Mouse (Mus musculus) stomach, embryonic 14.5 days (tissue): Measurements from ENCODE around the gene Zfp536. TPM values are rescaled to one million over a fixed set of nuclear protein-coding genes. Genes with fewer than 3 reads are reported as not detected.

Source experiments
- ATAC-seq: fragments of 200-750 bp; cut with Nextera tagmentation; 2 replicates; pipeline ENCODE4 v1.8.0; 2017; ENCODE audit warnings: low read depth, moderate TSS enrichment; ENCODE audit not compliant: insufficient number of reproducible peaks, insufficient read depth, low FRiP score
- H3K27ac ChIP-seq: fragments of 300-500 bp; sonication (generic); 2 replicates; pipeline ENCODE4 v1.5.1; 2014; ENCODE audit warnings: mild to moderate bottlenecking, low read length, moderate library complexity, mixed read lengths
- H3K27me3 ChIP-seq: fragments of 300-500 bp; sonication (generic); 2 replicates; pipeline ENCODE4 v1.6.1; 2014; ENCODE audit warnings: low read length, control low read depth, mixed read lengths; ENCODE audit not compliant: control insufficient read depth, insufficient read depth
- H3K36me3 ChIP-seq: fragments of 300-500 bp; sonication (generic); 2 replicates; pipeline ENCODE4 v1.6.1; 2014; ENCODE audit warnings: mild to moderate bottlenecking, control low read depth, low read length, moderate library complexity, mixed read lengths; ENCODE audit not compliant: control insufficient read depth, insufficient read depth
- H3K4me1 ChIP-seq: fragments of 300-500 bp; sonication (generic); 2 replicates; pipeline ENCODE4 v1.6.1; 2014; ENCODE audit warnings: low read length, control low read depth, mixed read lengths; ENCODE audit not compliant: control insufficient read depth, insufficient read depth
- H3K4me2 ChIP-seq: fragments of 300-500 bp; sonication (generic); replicated peaks from 2 replicates; pipeline ENCODE4 v1.6.1; 2014; ENCODE audit warnings: low read depth, low read length, control low read depth
- H3K4me3 ChIP-seq: fragments of 300-500 bp; sonication (generic); 2 replicates; pipeline ENCODE4 v1.5.1; 2014; ENCODE audit warnings: low read depth, low read length, control low read depth
- H3K9ac ChIP-seq: fragments of 300-500 bp; sonication (generic); replicated peaks from 2 replicates; pipeline ENCODE4 v1.6.1; 2014; ENCODE audit warnings: low read depth, mild to moderate bottlenecking, control low read depth, low read length, moderate library complexity, mixed read lengths
- H3K9me3 ChIP-seq: fragments of 300-500 bp; sonication (generic); 2 replicates; pipeline ENCODE4 v1.6.1; 2016; ENCODE audit warnings: low read depth, low read length, control low read depth; ENCODE audit not compliant: control insufficient read depth
- WGBS: fragments of 180-500 bp; shearing (Covaris S2); extraction: QIAGEN DNeasy Blood & Tissue Kit; methylation state at CpG from one replicate; pipeline ENCODE4 v1.1.7; 2014; 5-methylcytosine and 5-hydroxymethylcytosine counted together
- polyA plus RNA-seq: library from polyadenylated mRNA; unstranded; fragments of >200 nt; fragmentation: Nextera tagmentation; extraction: Ambion mirVana; gene quantifications from 2 replicates; pipeline ENCODE4 v1.2.1, GENCODE M21; 2014

The Zfp536 gene
- polyA plus RNA-seq, 1 experiment from 2014 or later = 24.5 TPM

- no peak overlapping the region for H3K4me3 ChIP-seq
- H3K4me2 ChIP-seq = no peak overlapping the region
- ATAC-seq = no peak
- no peaks in the 10 kb centered on the region for H3K4me1 ChIP-seq
- H3K36me3 ChIP-seq = no peaks in the 10 kb centered on the region
- no peak overlapping the region for H3K27ac ChIP-seq
- no peak overlapping the region for H3K9ac ChIP-seq
- no peaks in the 10 kb centered on the region for H3K27me3 ChIP-seq
- H3K9me3 ChIP-seq = no peaks in the 10 kb centered on the region
- 84% methylated on average over 11 of the region's 11 CpGs for WGBS
These were observed 124.8 kb downstream of the Zfp536 start for GRCm38 (mm10) chr7:37648671-37649070.

GRCm38 (mm10) chr7:37647917-37648615 lies 125.4 kb downstream of the Zfp536 start:
- no peak overlapping the region for H3K4me2 ChIP-seq
- H3K4me1 ChIP-seq = no peaks in the 10 kb centered on the region
- no peaks in the 10 kb centered on the region for H3K36me3 ChIP-seq
- 91% methylated on average over 21 of the region's 21 CpGs for WGBS
- no peaks in the 10 kb centered on the region for H3K27me3 ChIP-seq
- H3K9ac ChIP-seq = no peak overlapping the region
- ATAC-seq = no peak
- no peak overlapping the region for H3K27ac ChIP-seq
- H3K4me3 ChIP-seq = no peak overlapping the region
- H3K9me3 ChIP-seq = 0 out of 2 replicates have a peak, but pooled peaks cover 3% of the 10 kb centered on the region

- Histone ChIP-seq H3K9me3 (0 out of 2 replicates have a peak, but pooled peaks cover 3% of the 10 kb centered on the region), H3K9ac (no peak overlapping the region), H3K4me3 (no peak overlapping the region), H3K27me3 (no peaks in the 10 kb centered on the region), H3K4me1 (no peaks in the 10 kb centered on the region), H3K27ac (no peak overlapping the region), H3K36me3 (no peaks in the 10 kb centered on the region), H3K4me2 (no peak overlapping the region)
- 59% methylated on average over 12 of the region's 12 CpGs for WGBS
- ATAC-seq = no peak
These were observed 133.6 kb downstream of the Zfp536 start for GRCm38 (mm10) chr7:37639740-37640397.

GRCm38 (mm10) chr7:37634812-37635211 lies 138.6 kb downstream of the Zfp536 start:
- H3K4me2 ChIP-seq = no peak overlapping the region
- no peaks in the 10 kb centered on the region for H3K9me3 ChIP-seq
- no peak overlapping the region for H3K9ac ChIP-seq
- H3K4me3 ChIP-seq = no peak overlapping the region
- ATAC-seq = no peak
- 66% methylated on average over 5 of the region's 5 CpGs for WGBS
- no peaks in the 10 kb centered on the region for H3K27me3 ChIP-seq
- H3K4me1 ChIP-seq = no peaks in the 10 kb centered on the region
- H3K27ac ChIP-seq = no peak overlapping the region
- no peaks in the 10 kb centered on the region for H3K36me3 ChIP-seq

- ATAC-seq = no peak
- H3K9me3 ChIP-seq = no peaks in the 10 kb centered on the region
- 87% methylated on average over 7 of the region's 7 CpGs for WGBS
- H3K27me3 ChIP-seq = no peaks in the 10 kb centered on the region
- H3K4me3 ChIP-seq = no peak overlapping the region
- no peak overlapping the region for H3K4me2 ChIP-seq
- H3K4me1 ChIP-seq = no peaks in the 10 kb centered on the region
- no peak overlapping the region for H3K27ac ChIP-seq
- H3K9ac ChIP-seq = no peak overlapping the region
- H3K36me3 ChIP-seq = no peaks in the 10 kb centered on the region
These were observed 143.0 kb downstream of the Zfp536 start for GRCm38 (mm10) chr7:37630410-37630809.

- H3K4me2 ChIP-seq = no peak overlapping the region
- H3K36me3 ChIP-seq = no peaks in the 10 kb centered on the region
- peaks cover 3% of the 10 kb centered on the region; the same call in 1 of the 2 replicates for H3K4me1 ChIP-seq
- no peak overlapping the region for H3K9ac ChIP-seq
- H3K4me3 ChIP-seq = no peak overlapping the region
- H3K27ac ChIP-seq = no peak overlapping the region
- no peak for ATAC-seq
- no peaks in the 10 kb centered on the region for H3K9me3 ChIP-seq
- peaks cover 4% of the 10 kb centered on the region; the same call in 1 of the 2 replicates for H3K27me3 ChIP-seq
- 73% methylated on average over 6 of the region's 6 CpGs for WGBS
These were observed 145.4 kb downstream of the Zfp536 start for GRCm38 (mm10) chr7:37627897-37628510.

- H3K9ac ChIP-seq = no peak overlapping the region
- no peak for ATAC-seq
- WGBS = 59% methylated on average over 8 of the region's 8 CpGs
These were observed 147.7 kb downstream of the Zfp536 start for GRCm38 (mm10) chr7:37625758-37626157.

GRCm38 (mm10) chr7:37624759-37625340 lies 148.6 kb downstream of the Zfp536 start:
- Histone ChIP-seq H3K36me3 (no peaks in the 10 kb centered on the region), H3K9me3 (no peaks in the 10 kb centered on the region), H3K27me3 (peaks cover 4% of the 10 kb centered on the region; the same call in 1 of the 2 replicates), H3K4me2 (peak overlapping the region; percentile 84), H3K9ac (no peak overlapping the region), H3K4me1 (peaks cover 3% of the 10 kb centered on the region; the same call in 1 of the 2 replicates), H3K27ac (no peak overlapping the region), H3K4me3 (peak overlapping the region; percentile 41)
- WGBS = 10% methylated on average over 20 of the region's 20 CpGs
- 0 out of 2 replicates have a peak, but pooled peaks have one; percentile 4 for ATAC-seq

More at GRCm38 (mm10) chr7:37625758-37626157, 147.7 kb downstream of the Zfp536 start:
- Histone ChIP-seq H3K27me3 (peaks cover 4% of the 10 kb centered on the region; the same call in 1 of the 2 replicates), H3K4me1 (peaks cover 3% of the 10 kb centered on the region; the same call in 1 of the 2 replicates), H3K9me3 (no peaks in the 10 kb centered on the region), H3K4me3 (no peak overlapping the region), H3K27ac (no peak overlapping the region), H3K4me2 (no peak overlapping the region), H3K36me3 (no peaks in the 10 kb centered on the region)
